Mouse (Mus musculus) embryonic fibroblast, embryonic 13.5 days (primary cell): ENCODE results near the gene Sugp1.

ENCODE experiments used
- CTCF ChIP-seq: IDR thresholded peaks from 2 replicates; pipeline ENCODE4 v1.5.1; 2011; ENCODE audit warnings: mild to moderate bottlenecking, control low read depth, low read length, moderate library complexity, borderline replicate concordance; ENCODE audit not compliant: insufficient read depth
- POLR2A ChIP-seq: IDR thresholded peaks from 2 replicates; pipeline ENCODE4 v1.6.1; 2011; ENCODE audit warnings: low read depth, mild to moderate bottlenecking, control low read depth, low read length, moderate library complexity

DNA sequence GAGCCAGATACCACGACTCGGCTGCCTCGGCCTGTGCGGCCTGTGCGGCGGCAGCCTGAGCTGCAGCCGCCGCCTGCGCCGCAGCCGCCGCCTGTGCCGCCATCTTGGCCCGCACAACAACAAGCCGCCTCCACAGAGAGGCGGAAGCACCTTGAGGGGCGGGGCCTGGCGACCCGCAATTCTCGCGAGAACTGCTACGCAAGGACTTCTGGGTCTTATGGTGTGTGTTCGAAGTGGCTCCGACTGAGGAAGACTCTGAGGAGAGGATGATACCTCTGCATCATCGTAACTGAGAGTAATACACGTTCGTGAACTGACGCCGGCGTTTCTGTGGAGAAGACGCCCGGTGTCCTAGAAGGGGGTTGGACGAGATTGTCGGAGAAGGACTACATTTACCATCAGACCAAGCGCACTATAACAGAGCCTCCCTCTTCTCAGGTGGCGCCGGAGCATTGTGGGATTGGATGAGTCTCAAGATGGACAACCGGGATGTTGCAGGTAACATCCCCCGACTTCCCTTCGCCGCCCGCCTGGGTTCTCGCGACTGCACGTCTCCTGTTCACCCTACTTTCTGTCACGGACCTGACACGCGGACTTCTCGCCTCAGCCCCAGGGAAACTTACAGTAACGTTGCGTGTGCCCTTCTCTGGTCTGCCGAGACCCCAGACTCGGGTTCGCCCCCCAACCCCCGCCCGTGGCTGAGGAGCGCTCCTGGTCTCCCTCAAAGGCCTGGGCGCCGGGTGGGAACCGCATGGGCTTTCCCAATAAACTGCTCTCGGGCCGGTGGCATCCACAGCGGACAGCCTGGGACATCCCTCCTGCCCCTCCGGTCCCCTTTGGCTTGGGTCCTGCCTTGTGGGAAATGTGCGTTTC is at the start of gene Sugp1, which contains the start of gene Mau2:
- TF ChIP-seq CTCF = no peak
- TF ChIP-seq POLR2A = peak; percentile 74
